Mouse (Mus musculus): ENCODE data around the gene Gpc6.

- no peak for TF ChIP-seq POLR2A (IDR thresholded peaks at IDR 0.05; ENCODE audit: low read depth, low read length)
- TF ChIP-seq CTCF (IDR thresholded peaks at IDR 0.05; ENCODE audit: borderline replicate concordance, insufficient read depth, low read length), result no peak
Measured at GRCm38 (mm10) chr14:117918724-117919123, 993.6 kb downstream of the Gpc6 start.
